Mouse (Mus musculus) heart, postnatal 25 days (tissue): Measurements from ENCODE around the gene Angptl2. TPM values are rescaled to one million over a fixed set of nuclear protein-coding genes. Genes with fewer than 3 reads are reported as not detected.

ENCODE experiments used
- DNase-seq: peaks from one replicate; pipeline ENCODE4 v3.0.0; 2022; ENCODE audit warnings: low spot score
- intact Hi-C: fragments of 180-260 bp; cut with DNase I; formaldehyde crosslinking; loops from one replicate; pipeline ENCODE4 v1.15.1; 2025
- total RNA-seq, 2 experiments: library from RNA; stranded (reverse); gene quantifications; 2 replicates each; pipeline ENCODE4 v1.2.3; 2021

Gene Angptl2
- total RNA-seq, 2 experiments from 2014 or later = 47.9 to 78.9 TPM

DNA sequence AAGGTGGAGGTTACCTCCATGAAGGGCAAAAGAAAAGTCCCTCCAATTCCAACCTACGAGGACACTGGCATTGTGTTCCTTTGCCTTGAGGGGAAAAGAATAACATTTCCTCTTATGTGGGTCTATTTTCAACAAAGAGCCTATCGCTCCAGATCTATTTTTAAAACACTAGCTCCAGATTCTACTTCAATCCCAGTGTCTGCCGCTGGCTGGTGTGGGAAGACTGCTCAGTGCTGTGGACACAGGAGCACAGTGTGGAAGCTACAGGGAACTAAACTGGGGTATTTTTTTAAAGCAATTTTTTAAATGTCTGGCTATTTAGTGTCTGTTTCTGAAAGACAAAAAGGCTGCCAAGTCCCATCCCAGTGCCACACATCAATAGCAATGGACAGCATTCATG is 49.9 kb downstream of the Angptl2 start:
- intact Hi-C loops = no loop called here
- no peak for DNase-seq

DNA sequence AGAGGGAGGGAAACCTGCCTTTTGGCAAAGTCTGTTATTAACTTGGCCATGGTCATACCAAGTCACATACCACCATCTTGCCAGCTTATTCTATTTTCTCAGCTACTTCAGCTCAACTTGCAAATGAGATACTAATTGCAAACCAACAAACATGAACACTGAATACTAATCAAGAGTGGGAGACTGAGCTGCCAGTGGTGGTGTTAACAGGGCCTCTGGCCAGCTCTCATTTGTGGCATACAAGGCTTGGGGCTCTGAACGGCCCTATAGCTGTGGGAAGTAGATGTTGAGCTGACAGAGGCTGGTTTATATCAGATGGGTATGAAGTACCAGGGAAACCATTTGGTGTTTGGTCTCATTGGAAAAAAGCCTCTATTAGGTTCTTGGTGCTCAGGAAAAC is 51.2 kb downstream of the Angptl2 start:
- intact Hi-C loops = no loop called here
- DNase-seq = no peak

DNA sequence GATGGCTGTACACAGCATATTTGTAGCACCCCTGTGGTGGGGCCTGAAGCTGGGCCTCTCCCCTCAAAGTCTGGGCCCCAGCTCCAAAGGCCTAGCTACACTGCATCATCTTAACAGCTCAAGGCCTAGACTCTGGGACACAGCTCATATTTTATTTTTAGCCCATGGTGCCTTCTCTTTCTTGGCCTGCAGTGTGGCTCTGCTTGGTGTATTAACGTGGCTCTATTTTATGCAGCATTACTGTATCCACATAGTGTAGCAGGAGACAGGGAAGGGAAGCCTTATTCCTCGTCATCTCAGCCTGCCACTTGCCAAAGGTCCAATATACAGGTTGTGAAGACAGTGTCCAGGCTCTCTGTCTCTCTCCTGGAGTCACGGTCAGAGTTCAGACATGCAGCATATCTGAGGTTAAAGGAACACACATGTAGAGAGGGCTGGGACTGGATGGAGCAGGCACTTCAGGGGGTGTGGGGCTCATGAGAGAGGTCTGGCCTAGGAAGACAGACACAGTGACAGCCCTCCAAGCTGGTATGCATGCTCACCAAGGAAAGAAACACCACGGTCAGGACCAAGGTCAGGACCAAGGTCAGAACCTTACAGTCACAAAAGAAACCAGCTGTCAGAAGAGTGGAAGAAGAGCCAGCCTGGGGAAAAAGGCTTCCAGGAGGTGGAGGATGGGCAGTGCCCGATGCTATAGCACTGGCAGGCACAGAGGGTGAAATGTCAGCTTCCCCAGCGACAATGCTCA is 52.7 kb downstream of the Angptl2 start:
- DNase-seq = no peak

DNA sequence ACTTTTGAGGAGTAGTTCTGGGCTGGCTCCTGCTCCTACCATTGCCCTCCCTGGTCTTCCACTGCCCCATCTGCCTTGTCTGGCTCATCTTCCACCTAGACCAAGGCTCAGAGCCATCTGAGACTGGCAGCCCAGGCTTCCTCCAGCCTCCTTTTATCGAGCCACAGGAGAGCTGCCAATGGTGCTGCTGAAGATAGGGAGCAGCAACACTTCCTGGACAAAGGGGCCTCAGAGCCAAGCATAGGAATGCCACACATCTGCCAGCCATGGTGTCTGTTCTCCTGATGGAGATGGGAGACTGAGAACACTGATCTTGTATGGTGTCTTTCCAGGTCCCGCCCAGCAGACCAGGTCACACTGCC is 53.2 kb downstream of the Angptl2 start:
- DNase-seq = no peak
- intact Hi-C loops = no loop called here

More for the DNA sequence above, 52.7 kb downstream of the Angptl2 start:
- intact Hi-C loops = no loop called here

DNA sequence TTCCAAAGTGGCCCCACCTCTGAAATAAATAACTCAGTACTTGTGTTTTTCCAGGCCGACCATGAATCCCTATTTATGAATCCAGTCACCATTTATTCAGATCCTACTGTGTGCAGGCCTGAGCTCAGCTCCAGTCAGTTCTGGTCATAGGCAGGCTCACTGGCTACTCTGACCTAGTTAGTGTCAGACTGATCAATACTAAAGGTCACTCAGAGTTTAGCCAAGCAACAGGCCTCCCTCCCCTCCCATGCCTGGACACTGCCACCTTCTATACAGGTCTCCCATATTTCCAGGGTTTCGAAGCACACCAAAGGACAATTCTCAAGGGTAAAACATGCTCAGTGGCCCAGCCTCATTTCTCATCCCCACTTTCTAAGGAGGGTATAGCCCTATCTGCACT is 54.7 kb downstream of the Angptl2 start:
- intact Hi-C loops = loop anchor here (5.0 kb wide), 1 partner anchor 53 kb away; the partner anchor contains the start of gene Angptl2
- DNase-seq = no peak

DNA sequence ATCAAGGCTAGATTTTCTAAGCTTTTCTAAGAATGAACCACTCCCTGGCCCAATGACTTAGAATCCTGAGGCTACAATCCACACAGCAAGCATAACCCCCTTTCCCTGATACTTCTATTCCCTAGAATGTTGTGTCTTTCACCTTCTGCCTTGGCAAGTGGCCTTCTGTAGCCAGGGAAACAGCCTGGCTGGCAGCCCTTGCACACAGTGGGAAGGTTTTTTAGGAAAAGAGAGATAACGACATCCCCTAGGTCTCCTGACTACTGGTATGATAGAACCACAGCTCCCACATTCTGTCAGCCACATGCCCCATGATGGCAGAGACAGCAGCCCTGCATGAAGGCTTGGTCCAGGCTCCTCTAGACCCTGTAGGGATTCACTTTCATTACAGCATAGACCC is 55.6 kb downstream of the Angptl2 start:
- intact Hi-C loops = loop anchor here (5.0 kb wide), 1 partner anchor 54 kb away; the partner anchor contains the start of gene Angptl2
- no peak for DNase-seq

DNA sequence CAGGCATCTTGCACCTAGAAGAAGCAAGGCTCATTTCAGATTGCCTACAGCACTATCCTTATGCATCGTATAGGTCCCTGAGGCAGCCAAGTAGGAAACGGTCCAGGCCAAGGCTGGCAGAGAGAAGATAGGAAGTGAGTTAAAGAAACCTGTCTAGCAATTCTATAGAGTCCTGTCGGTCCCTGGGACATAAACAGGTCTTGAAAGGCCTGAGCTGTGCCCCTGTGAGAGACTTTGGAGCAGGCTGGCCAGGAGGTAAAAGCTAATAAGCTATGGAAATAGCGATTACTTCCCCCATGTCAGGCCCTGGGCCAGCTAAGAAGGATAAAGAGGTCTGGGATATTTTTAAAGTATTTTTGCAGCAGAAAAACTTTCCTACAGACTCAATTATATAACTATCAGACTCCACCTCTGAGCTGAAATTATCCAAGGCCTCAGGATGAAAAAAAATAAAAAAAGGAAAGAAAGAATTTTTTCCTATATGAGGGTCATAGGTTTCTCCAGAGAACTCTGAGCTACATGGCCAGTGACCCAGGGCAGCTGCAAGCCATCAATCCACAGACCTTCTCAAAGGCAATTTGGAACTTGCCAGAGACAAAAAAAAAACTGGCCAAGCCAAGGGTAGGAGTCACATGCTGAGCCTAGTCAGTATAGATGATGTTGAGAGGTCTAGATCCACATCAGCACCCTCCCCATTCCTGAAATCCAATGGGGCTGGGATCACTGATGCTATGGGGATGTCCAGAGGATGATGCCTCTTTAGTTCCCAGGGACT is 57.0 kb downstream of the Angptl2 start:
- intact Hi-C loops = loop anchor here (5.0 kb wide), 1 partner anchor 56 kb away; the partner anchor contains the start of gene Angptl2
- DNase-seq = no peak

DNA sequence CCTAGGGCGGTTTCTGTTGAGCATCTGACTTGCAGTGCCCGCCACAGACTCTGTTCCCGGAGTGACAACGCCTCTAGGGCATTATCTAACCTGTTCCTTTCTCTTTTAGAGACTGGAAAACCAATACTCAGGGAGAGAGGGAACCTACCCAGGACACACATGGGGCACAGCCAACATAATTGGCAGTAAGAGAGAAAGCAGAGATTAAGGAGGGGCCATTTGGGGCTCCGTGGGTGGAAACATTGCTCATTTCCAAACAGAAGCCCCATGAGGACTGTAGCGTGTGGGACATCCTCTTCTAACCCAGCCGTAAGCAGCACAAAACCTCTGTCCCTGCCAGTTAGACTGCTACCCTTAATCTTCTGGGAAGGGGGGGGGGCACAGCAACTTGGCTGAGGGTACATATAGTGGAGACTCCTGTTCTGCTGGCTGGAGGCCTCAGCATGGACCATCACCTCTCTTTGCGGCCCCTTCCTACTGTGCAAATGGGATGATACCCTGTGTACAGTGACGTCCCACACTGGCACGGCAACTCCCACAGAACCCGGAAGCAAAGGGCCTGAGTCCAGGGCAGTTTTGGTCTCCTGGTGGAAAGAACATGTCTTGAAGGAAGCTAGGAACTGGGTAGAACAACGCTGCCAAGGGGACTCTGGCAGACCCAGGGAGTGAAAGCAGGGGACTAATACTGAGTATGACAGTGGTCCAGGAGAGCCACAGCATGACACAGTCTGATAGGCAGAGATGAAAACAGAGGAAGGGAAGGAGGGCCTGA is 59.0 kb downstream of the Angptl2 start:
- intact Hi-C loops = loop anchor here (5.0 kb wide), 1 partner anchor 58 kb away; the partner anchor contains the start of gene Angptl2
- peak; percentile 39 for DNase-seq

DNA sequence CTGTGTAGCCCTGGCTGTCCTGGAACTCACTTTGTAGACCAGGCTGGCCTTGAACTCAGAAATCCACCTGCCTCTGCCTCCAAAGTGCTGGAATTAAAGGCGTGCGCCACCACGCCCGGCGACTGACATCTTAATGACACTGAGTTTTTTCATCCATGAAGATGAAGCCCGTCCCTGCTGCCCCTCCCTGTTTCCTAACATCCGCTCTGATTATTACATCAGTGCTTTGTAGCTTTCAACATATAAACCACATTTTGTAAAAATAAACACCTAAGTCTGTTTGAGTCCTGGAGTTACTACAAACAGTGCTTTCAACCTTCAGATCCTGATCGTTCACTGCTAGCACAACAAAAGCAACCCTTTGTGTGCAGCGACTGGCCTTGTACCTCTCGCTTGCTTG is 63.9 kb downstream of the Angptl2 start:
- no peak for DNase-seq
- intact Hi-C loops = loop anchor here (5.0 kb wide), 1 partner anchor 68 kb away; no protein-coding TSS in a partner anchor

DNA sequence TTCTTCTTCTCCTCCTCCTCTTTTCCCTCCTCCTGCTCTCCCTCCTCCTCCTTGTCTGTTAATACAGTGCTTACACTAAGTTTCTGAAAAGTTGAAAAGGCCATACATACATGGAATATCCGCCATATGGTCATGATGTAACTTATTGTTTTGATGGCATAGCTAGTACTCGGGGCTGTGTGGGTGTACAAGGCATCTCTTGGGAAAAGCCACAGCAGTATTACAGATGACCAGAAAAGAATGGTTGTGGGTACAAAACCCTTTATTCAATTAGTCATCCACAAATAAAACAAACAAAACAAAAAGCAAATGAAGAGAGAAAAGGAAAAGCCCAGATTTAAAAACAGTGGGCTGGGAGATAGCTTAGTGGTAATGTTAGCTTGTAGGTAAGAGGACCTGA is 64.7 kb downstream of the Angptl2 start:
- intact Hi-C loops = loop anchor here (5.0 kb wide), 1 partner anchor 67 kb away; no protein-coding TSS in a partner anchor
- no peak for DNase-seq

DNA sequence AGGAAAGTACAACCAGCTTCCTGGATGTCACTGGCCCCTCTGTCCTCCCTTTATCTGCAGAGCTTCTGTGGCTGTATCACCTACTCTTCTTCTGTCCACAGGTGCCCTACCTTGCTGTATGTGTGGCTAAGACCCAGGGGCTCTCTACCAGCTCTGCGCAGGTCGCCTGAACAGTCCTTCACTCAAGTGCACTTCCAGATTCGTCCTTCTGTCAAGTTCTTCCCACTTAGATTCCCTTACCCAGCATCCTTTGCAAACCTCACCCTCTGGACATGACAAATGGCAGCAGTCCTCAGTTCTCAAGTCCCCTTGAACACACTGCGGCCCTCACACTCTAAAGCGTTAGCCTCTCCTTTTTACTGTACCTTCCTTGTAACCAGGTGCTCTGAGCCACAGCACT is 65.9 kb downstream of the Angptl2 start:
- DNase-seq = no peak
- intact Hi-C loops = loop anchor here (5.0 kb wide), 1 partner anchor 65 kb away; no protein-coding TSS in a partner anchor

DNA sequence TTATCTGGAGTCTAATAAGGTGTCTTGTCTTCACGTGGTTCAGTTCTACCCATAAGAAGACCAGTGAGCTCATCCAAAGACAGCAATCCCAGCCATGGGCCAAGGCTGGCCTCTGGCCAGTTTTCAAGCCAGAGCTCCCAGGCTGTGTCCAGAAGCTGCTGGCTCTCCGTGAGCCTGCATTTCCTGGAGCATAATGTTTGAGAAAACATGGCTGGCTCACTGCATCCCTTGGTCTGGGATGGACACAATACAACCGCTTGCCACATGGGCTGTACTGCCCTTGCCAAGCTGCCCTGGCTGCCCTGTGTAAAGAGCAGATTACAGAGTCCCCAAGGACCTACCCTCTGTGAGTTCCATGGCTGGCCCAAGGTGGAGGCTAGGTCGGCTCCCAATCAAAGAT is 67.0 kb downstream of the Angptl2 start:
- intact Hi-C loops = loop anchor here (5.0 kb wide), 1 partner anchor 64 kb away; no protein-coding TSS in a partner anchor
- peak; percentile 67 for DNase-seq

DNA sequence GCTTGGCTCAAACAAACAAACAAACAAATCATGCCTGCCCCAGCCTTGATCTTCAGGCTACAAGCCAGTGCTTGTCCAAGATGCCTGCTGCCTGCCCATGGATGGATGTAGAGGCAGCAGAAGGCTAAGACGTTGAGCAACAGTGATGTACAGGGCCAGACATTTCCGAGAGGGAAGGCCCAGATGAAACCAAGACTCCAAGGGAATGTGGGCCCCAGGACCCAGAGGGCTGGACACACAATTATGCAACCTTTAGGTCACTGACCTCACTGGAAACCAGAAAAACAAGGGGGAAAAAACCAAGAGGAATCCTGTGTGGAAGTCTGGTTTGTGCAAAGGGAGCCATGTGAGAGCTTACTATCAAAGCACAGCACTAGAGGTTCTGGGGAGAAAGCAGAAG is 67.8 kb downstream of the Angptl2 start:
- peak; percentile 40 for DNase-seq
- intact Hi-C loops = loop anchor here (5.0 kb wide), 1 partner anchor 64 kb away; no protein-coding TSS in a partner anchor

DNA sequence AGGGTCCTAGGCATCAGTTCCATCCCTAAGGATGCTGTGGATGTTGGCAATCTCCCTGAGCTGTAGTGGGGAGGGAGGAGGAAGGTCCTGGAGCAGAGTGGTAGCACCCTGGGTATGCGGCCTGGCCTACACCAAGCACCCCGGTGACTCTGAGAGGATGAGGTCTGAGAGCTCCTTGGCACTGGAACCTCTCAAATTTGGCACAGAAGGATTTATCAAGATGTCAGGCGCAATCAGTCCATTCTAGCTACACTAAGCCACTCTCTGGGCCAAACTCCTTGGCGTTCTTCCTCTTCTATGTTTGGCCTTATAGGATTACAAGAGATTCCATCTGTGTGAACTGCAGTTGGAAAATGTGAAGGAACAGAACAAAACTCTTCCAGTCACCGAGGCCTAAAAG is 73.0 kb downstream of the Angptl2 start:
- no peak for DNase-seq
- intact Hi-C loops = no loop called here

DNA sequence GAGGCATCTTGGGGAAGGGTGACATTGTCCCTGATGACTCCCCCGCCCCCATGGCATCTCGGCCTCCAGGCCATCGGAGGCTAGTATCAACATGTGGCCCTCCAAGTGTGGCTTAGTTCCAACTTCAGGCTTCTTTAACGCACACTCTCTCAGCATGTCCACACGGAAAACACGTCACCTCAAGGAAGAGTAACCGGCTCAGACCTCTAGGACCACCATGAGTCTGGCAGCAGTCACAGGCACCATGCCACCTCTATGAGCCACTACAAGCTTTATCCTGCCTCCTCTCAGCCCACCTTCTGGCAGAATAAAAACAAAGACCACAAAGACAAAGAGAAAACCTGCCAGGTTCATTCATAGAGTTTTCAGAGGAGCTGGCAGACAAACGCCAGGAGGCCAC is 74.6 kb downstream of the Angptl2 start:
- intact Hi-C loops = no loop called here
- no peak for DNase-seq

DNA sequence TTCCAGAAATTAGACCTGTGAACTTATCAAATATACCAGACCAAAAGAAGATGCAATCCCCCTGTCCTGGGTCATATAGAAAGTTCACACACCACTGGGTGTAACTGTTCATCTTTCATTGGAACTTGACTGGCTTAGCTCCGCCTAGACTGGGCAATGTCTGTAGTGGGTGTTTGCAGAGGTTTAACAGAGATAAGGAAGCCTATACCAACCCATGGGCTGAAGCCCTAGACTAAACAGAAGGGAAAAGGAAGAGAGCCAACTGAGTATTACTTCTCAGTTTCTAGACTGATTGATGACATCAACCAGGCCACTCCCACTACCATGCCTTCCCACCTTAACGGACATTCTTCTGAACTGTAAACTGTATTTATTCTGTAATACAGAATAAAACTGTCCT is 76.2 kb downstream of the Angptl2 start:
- no peak for DNase-seq
- intact Hi-C loops = no loop called here

DNA sequence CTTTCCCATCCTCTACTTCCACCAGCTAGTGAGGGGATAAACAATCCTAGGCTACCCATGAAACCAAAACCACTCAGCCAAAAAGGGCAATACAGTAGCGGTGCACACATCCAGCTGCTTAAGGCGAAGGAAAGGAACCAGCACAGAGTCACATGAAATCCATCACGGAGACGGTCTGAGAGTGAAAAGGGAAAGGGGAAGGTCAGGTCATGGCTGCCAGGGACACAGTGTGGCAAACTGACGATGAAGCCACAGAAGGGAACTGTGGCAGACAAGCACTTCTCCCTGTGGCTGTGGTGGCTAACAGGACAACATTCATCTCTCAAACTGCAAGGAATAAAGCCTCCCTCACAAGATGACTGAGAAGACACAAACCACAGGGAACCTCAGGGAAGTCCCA is 79.2 kb downstream of the Angptl2 start:
- intact Hi-C loops = no loop called here
- no peak for DNase-seq
